Mouse (Mus musculus) cortical plate, adult 2 months (tissue): Measurements from ENCODE around the gene Dhx37. TPM values are rescaled to one million over a fixed set of nuclear protein-coding genes. Genes with fewer than 3 reads are reported as not detected.

ENCODE experiments used
- H3K27ac ChIP-seq: fragments of 200-500 bp; 2 replicates; pipeline ENCODE4 v1.5.1; 2012; ENCODE audit warnings: low read length, control low read depth, inconsistent platforms; ENCODE audit not compliant: insufficient read depth
- H3K4me1 ChIP-seq: fragments of 200-500 bp; 2 replicates; pipeline ENCODE4 v1.6.1; 2011; ENCODE audit warnings: low read length; ENCODE audit not compliant: control insufficient read depth, insufficient read depth
- H3K4me3 ChIP-seq: fragments of 200-500 bp; 2 replicates; pipeline ENCODE4 v1.5.1; 2011; ENCODE audit warnings: mild to moderate bottlenecking, low read length, control low read depth; ENCODE audit not compliant: insufficient read depth
- CTCF ChIP-seq: fragments of 200-500 bp; IDR thresholded peaks from 2 replicates; pipeline ENCODE4 v1.5.1; 2011; ENCODE audit warnings: mild to moderate bottlenecking, control low read depth, low read length; ENCODE audit not compliant: insufficient read depth; ENCODE audit errors: extremely low read depth
- POLR2A ChIP-seq: fragments of 200-500 bp; IDR thresholded peaks from 2 replicates; pipeline ENCODE4 v1.6.1; 2011; ENCODE audit warnings: mild to moderate bottlenecking, low read length, control low read depth; ENCODE audit not compliant: insufficient read depth; ENCODE audit errors: extremely low read depth
- polyA plus RNA-seq: library from polyadenylated mRNA; depleted of rRNA; stranded (reverse); fragments of >200 nt; gene quantifications from 2 replicates; pipeline ENCODE4 v1.2.3, GENCODE M21; 2012; rRNA removed

The Dhx37 gene
- polyA plus RNA-seq: 16.2 and 16.9 TPM in 2 replicates

DNA sequence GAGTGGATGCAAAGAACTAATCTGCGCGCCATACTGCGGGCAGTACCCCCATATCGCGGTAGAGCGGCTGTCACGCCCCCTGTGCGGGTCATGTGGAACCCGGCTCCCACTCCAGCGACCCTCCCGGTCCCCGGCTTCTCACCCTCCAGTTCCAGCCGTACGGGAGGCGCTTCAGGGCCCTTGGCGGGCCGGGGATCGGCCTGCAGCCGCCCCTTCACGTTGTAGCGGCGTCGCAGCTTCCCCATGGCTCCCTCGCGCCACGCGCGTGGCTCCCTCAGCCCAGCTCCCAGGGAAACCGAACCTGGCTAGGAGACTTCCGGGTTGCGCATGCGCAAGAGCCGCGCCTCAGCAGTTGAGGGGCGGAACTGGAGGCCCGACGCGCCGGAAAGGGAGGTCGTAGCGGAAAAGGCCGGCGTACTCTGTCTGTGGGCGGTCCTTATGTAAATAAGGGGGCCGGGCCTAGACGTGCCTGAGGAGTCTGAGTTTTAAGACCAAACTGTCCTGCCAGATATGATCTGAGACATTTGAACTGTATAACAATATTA, at the start of gene Dhx37:
Dhx37 (minus strand) TSS at position 329 of the 545 bp plus-strand sequence.
- Histone ChIP-seq H3K4me3 (peak within 1 kb of the TSS; percentile 55), H3K27ac (no peak within 1 kb of the TSS), H3K4me1 (peaks cover 3% of the 10 kb centered on the region)
- no peak for TF ChIP-seq CTCF
- peak; percentile 68 for TF ChIP-seq POLR2A

DNA sequence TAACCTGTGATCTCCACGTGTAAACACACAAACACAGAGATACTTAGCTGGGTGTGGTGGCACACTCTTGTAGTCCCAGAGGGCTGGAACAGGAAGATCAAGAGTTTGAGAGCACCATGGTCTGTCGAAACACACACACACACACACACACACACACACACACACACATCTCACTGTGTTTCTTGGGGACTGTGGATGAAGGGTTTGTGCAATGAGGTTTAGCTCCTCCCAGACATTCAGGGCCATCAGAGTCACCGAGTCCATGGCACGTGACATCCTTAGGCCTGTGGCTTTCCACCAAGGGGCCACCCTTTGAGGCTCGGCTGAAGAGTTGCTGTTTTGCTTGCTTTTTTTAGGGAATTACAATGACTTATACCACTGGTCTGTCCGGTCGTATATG, 48.6 kb upstream of the Dhx37 start:
- no peak for TF ChIP-seq POLR2A
- TF ChIP-seq CTCF: no peak
- Histone ChIP-seq H3K4me1 (peaks cover 3% of the 10 kb centered on the region; the same call in 1 of the 2 replicates), H3K4me3 (no peak overlapping the region), H3K27ac (no peak overlapping the region)

DNA sequence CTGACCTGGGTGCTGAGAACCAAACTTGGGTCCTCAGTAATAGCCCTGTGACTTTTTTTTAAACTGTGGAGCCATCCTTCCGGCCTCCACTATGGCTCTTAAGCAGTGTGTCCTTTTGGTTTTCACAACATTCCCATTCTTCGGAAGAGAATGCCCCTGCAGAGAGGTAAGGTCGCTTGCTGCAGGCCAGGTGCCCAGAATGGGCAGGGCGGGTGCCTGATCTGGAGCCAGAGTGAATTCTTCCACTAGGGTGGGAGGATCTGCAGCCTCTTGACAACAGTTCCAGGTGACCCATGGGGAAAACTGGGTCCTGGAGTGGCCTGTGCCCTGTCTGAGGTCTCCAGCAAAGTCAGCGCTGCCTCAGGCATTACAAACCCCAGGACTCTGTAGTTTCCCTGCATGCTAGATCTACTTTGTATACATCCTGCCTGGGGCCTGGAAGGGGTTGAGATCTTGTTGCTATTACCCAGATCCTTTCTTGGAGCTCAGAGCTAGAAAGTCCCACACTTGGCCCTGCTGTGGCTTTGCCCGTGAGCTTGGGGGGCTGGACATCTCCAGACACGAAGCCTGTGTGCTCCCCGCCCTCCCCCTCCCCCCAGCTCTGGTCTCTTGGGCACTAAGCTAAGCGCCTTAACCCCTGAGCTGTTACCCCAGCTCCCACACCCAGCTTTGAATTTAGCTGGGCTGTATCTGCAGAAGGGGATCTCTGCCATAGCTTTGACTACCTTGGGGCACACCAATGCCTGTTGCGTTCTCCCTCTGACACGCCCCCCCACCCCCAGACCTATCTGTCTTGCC, 46.7 kb upstream of the Dhx37 start:
- Histone ChIP-seq H3K4me3 (no peak overlapping the region), H3K27ac (no peak overlapping the region), H3K4me1 (peaks cover 3% of the 10 kb centered on the region; the same call in 1 of the 2 replicates)
- no peak for TF ChIP-seq CTCF
- TF ChIP-seq POLR2A: no peak

DNA sequence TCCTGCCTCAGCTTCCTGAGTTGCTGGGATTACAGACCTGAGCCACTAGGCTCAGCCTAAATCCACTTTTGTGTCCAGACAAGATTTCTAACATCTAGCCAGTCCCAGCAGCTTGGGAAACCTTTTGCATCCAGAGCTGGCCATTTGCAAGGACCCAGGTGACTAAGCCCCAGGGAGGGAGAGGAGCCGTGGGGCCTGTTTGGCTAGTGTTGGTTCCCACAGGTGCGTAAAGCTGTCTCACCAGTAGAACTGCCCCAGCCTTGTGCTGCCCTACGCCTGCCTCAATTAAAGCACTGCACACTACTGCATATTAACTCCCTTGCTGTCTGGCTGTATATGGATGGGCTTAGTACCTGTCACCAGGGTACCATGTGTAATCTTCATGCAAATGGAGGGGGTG, 45.5 kb upstream of the Dhx37 start:
- no peak overlapping the region for H3K27ac ChIP-seq
- TF ChIP-seq CTCF (no peak), POLR2A (no peak)
- peaks cover 3% of the 10 kb centered on the region; the same call in 1 of the 2 replicates for H3K4me1 ChIP-seq
- no peak overlapping the region for H3K4me3 ChIP-seq

DNA sequence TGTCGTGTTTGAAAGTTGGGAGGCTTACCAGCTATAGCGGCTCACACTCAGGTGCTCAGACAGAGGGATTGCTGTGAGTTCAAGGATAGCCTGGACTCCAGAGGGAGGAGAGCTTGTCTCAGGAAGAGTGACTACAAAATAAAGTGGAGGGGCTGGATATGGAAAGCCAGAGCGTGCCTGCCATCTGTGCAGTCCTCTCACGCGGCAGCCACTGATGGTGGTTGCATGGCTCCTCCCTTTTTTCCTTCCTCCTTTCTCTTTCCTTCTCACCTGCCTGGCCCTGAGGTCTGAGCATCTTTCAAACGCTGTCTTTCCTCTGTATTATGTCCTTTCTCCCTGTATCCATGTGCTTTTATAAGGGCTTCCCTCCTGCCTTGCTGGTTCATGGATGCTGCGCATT, 44.1 kb upstream of the Dhx37 start:
- TF ChIP-seq CTCF (no peak), POLR2A (no peak)
- Histone ChIP-seq H3K4me1 (peaks cover 3% of the 10 kb centered on the region; the same call in 1 of the 2 replicates), H3K4me3 (peak overlapping the region; percentile 52), H3K27ac (no peak overlapping the region)

DNA sequence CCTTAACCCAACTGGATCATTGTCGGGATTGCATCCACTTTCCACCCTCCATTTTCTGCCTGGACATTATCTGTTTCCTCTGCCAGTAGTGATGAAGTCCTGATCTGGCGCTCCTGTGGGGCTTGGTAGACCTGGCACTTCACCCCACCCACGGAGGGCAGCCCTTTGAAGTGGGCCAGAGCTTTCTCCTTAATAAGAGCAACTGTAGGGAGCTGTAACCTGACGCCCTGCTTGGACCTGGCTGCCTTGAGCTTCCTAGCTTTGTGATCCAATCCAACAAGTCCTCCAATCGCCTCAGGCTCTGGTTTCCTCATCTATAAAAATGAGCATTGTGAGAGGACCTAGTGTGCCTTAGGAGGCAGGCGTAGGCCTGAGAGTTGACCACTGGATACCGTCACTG, 43.6 kb upstream of the Dhx37 start:
- peak overlapping the region; percentile 52 for H3K4me3 ChIP-seq
- no peak overlapping the region for H3K27ac ChIP-seq
- peaks cover 3% of the 10 kb centered on the region; the same call in 1 of the 2 replicates for H3K4me1 ChIP-seq
- TF ChIP-seq CTCF (no peak), POLR2A (no peak)

DNA sequence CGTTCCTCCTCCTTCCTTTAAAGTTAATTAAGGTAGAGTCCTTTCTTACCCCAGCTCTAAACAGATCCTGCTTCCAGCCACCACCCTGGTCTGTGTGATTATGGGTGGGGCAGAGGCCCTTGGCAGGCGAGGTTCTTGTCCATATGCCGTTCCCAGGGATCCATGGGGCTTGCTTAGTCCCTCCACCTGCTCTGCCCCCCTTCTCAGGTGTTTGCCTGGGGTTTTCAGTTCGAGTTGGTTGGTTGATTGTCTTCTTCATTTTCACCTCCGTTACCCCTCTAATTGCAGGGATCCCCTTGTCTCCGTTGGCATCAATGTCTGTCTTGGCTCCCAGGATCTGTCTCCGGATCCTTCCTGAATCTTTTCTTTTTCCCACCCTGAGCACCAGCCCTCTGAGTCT, 42.9 kb upstream of the Dhx37 start:
- H3K4me1 ChIP-seq: peaks cover 3% of the 10 kb centered on the region; the same call in 1 of the 2 replicates
- TF ChIP-seq CTCF: no peak
- TF ChIP-seq POLR2A: no peak
- peak overlapping the region; percentile 52 for H3K4me3 ChIP-seq
- H3K27ac ChIP-seq: no peak overlapping the region

DNA sequence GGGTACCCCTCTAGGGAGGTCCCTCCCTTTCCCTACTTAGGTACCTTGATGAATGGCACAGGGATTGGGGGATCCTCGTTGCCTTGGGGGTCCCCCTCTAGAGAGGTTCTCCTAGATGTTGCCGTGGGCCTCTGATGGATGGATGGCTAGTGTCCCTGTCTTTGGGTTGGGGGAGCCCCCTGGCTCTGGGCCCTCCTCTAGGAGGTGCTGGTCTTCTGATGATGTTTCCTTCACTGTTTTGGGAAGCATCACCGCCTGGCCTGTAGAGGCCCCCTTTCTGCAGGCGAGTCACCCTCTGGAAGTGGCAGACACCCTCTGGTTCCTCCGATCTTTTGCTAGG, 42.3 kb upstream of the Dhx37 start:
- Histone ChIP-seq H3K4me1 (peaks cover 3% of the 10 kb centered on the region; the same call in 1 of the 2 replicates), H3K27ac (peak overlapping the region; percentile 3; the same call in 1 of the 2 replicates), H3K4me3 (peak overlapping the region; percentile 52)
- TF ChIP-seq CTCF: no peak
- no peak for TF ChIP-seq POLR2A

DNA sequence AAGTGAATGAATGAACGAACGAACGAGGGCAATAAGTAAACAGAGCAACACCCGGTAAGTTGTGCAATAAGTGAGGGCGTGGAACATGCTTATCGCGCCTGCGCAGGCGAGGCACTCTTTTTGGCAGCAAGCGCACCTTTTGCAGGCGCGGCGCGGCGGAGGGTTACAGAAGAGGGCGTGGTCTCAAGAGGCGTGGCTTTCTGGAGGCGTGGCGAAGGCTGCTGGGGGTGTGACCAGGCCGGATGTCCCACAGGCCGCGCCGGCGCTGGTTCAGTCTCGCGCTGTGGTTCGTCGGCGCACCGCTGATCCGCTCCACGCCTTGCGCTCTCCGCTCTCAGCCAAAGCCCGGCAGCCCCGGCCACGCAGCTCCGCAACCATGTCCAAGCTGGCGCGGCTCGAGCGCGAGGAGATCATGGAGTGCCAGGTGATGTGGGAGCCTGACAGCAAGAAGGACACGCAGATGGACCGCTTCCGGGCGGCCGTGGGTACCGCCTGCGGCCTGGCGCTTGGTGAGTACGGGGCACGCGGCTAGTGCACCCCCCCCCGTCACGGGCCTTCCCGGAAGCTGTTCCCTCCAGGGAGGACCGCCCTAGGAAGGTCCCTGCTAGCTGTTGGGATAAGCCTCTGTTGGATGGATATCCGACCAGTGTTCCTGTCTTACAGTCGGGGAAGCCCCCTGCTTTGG, 41.8 kb upstream of the Dhx37 start, which contains the start of gene Aacs:
Aacs (plus strand) TSS at position 214 of the 685 bp plus-strand sequence.
- H3K4me3 ChIP-seq: peak within 1 kb of the TSS; percentile 52
- peak; percentile 99 for TF ChIP-seq POLR2A
- no peak for TF ChIP-seq CTCF
- H3K27ac ChIP-seq: peak within 1 kb of the TSS; percentile 3; the same call in 1 of the 2 replicates
- H3K4me1 ChIP-seq: peaks cover 3% of the 10 kb centered on the region; the same call in 1 of the 2 replicates
